Mouse (Mus musculus): ENCODE measurements at regions not wholly inside any gene's neighbourhood (a gene's known extent, or its start where the extent isn't known, plus 50 kb on each side); places are given as distances from the start of the nearest gene placed in this dataset.

- no peak for TF ChIP-seq CTCF (IDR thresholded peaks at IDR 0.05; ENCODE audit: borderline replicate concordance, insufficient read depth, low read depth, low read length)
- no peak for TF ChIP-seq POLR2A (IDR thresholded peaks at IDR 0.05; ENCODE audit: borderline replicate concordance, insufficient read depth, low read length)
These were observed 283.7 kb downstream of the Pten start for GRCm38 (mm10) chr19:33040991-33041390.
